Mouse (Mus musculus) limb, embryonic 11.5 days (tissue): Measurements from ENCODE around the gene Cwf19l2. TPM values are rescaled to one million over a fixed set of nuclear protein-coding genes. Genes with fewer than 3 reads are reported as not detected.
"Not testable (repeated sequence)": the region's sequence is repeated elsewhere in the genome, so short reads cannot be mapped to it uniquely, and the experiment has no call there.

Experiments used
- ATAC-seq: fragments of 200-750 bp; cut with Nextera tagmentation; 2 replicates; pipeline ENCODE4 v1.8.0; 2017; ENCODE audit warnings: low read depth; ENCODE audit not compliant: insufficient number of reproducible peaks, low FRiP score, low TSS enrichment
- DNase-seq: peaks from one replicate; pipeline ENCODE4 v3.0.0-alpha.2; 2015; ENCODE audit warnings: low spot score
- H3K27ac ChIP-seq: fragments of 300-500 bp; sonication (generic); replicated peaks from 2 replicates; pipeline ENCODE4 v1.5.1; 2014; ENCODE audit warnings: low read depth, mild to moderate bottlenecking, low read length
- H3K27me3 ChIP-seq: fragments of 300-500 bp; sonication (generic); 2 replicates; pipeline ENCODE4 v1.6.1; 2014; ENCODE audit warnings: mild to moderate bottlenecking, low read length, mixed read lengths; ENCODE audit not compliant: control insufficient read depth, insufficient read depth
- H3K36me3 ChIP-seq: fragments of 300-500 bp; sonication (generic); 2 replicates; pipeline ENCODE4 v1.6.1; 2014; ENCODE audit warnings: mild to moderate bottlenecking, low read length, moderate library complexity, mixed read lengths; ENCODE audit not compliant: control insufficient read depth, insufficient read depth
- H3K4me1 ChIP-seq: fragments of 300-500 bp; sonication (generic); 2 replicates; pipeline ENCODE4 v1.6.1; 2014; ENCODE audit warnings: low read length, mixed read lengths; ENCODE audit not compliant: control insufficient read depth, insufficient read depth
- H3K4me2 ChIP-seq: fragments of 300-500 bp; sonication (generic); 2 replicates; pipeline ENCODE4 v1.6.1; 2014; ENCODE audit warnings: low read depth, mild to moderate bottlenecking, moderate library complexity; ENCODE audit not compliant: severe bottlenecking
- H3K4me3 ChIP-seq: fragments of 300-500 bp; sonication (generic); 2 replicates; pipeline ENCODE4 v1.5.1; 2014; ENCODE audit warnings: low read depth, low read length
- H3K9ac ChIP-seq: fragments of 300-500 bp; sonication (generic); 2 replicates; pipeline ENCODE4 v1.6.1; 2014; ENCODE audit warnings: mild to moderate bottlenecking, low read length
- H3K9me3 ChIP-seq: fragments of 300-500 bp; sonication (generic); 2 replicates; pipeline ENCODE4 v1.6.1; 2016; ENCODE audit warnings: low read length; ENCODE audit not compliant: control insufficient read depth
- WGBS: fragments of 180-500 bp; shearing (Covaris S2); extraction: QIAGEN DNeasy Blood & Tissue Kit; methylation state at CpG from one replicate; pipeline ENCODE4 v1.1.7; 2014; 5-methylcytosine and 5-hydroxymethylcytosine counted together
- polyA plus RNA-seq: library from polyadenylated mRNA; unstranded; fragments of >200 nt; fragmentation: Nextera tagmentation; extraction: Ambion mirVana; gene quantifications from 2 replicates; pipeline ENCODE4 v1.2.1, GENCODE M21; 2014

Cwf19l2 gene
- 17.0 and 18.1 TPM in 2 replicates for polyA plus RNA-seq

GRCm38 (mm10) chr9:3403251-3404208 is at the start of gene Cwf19l2:
Cwf19l2 (plus strand) TSS chr9:3403592.
- Histone ChIP-seq H3K4me2 (peak within 1 kb of the TSS; percentile 55), H3K27me3 (no peaks in the 10 kb centered on the region), H3K4me1 (no peaks in the 10 kb centered on the region), H3K4me3 (peak within 1 kb of the TSS; percentile 57), H3K9ac (peak within 1 kb of the TSS; percentile 67), H3K9me3 (no peaks in the 10 kb centered on the region), H3K27ac (0 out of 2 replicates have a peak within 1 kb of the TSS, but pooled peaks have one; percentile 10), H3K36me3 (no peaks in the 10 kb centered on the region)
- DNase-seq (peak; percentile 82), ATAC-seq (peak; percentile 92)
- under 1% methylated on average over 28 of the region's 28 CpGs for WGBS

GRCm38 (mm10) chr9:3376323-3376722 is 27.1 kb upstream of the Cwf19l2 start:
- not testable (repeated sequence) for ATAC-seq, H3K4me2 ChIP-seq, H3K36me3 ChIP-seq, H3K27me3 ChIP-seq, H3K4me1 ChIP-seq, H3K27ac ChIP-seq, DNase-seq, H3K9ac ChIP-seq, H3K9me3 ChIP-seq, H3K4me3 ChIP-seq
- WGBS = 63% methylated on average over 1 of the region's 1 CpGs

- no peak for ATAC-seq
- Histone ChIP-seq H3K4me1 (no peaks in the 10 kb centered on the region), H3K36me3 (no peaks in the 10 kb centered on the region), H3K27me3 (no peaks in the 10 kb centered on the region), H3K9me3 (no peaks in the 10 kb centered on the region), H3K9ac (peak overlapping the region; percentile 67), H3K4me3 (peak overlapping the region; percentile 57), H3K27ac (no peak overlapping the region), H3K4me2 (peak overlapping the region; percentile 52)
- DNase-seq = peak; percentile 28
- WGBS = 1% methylated on average over 13 of the region's 13 CpGs
Observed at GRCm38 (mm10) chr9:3404372-3404771, 980 bp downstream of the Cwf19l2 start.

- WGBS = 90% methylated on average over 6 of the region's 6 CpGs
- ATAC-seq = not testable (repeated sequence)
Observed at GRCm38 (mm10) chr9:3439555-3440300, 36.3 kb downstream of the Cwf19l2 start.

GRCm38 (mm10) chr9:3471897-3472296 is 68.5 kb downstream of the Cwf19l2 start:
- no peaks in the 10 kb centered on the region for H3K36me3 ChIP-seq
- H3K4me3 ChIP-seq = no peak overlapping the region
- no peaks in the 10 kb centered on the region for H3K9me3 ChIP-seq
- no peak for DNase-seq
- H3K27ac ChIP-seq = no peak overlapping the region
- H3K4me2 ChIP-seq = no peak overlapping the region
- no peaks in the 10 kb centered on the region for H3K27me3 ChIP-seq
- no peaks in the 10 kb centered on the region for H3K4me1 ChIP-seq
- no peak overlapping the region for H3K9ac ChIP-seq
- no peak for ATAC-seq

More at GRCm38 (mm10) chr9:3439555-3440300, 36.3 kb downstream of the Cwf19l2 start:
- DNase-seq, H3K36me3 ChIP-seq, H3K4me3 ChIP-seq, H3K9me3 ChIP-seq, H3K9ac ChIP-seq, H3K4me1 ChIP-seq, H3K27me3 ChIP-seq, H3K27ac ChIP-seq, H3K4me2 ChIP-seq: not testable (repeated sequence)

- H3K36me3 ChIP-seq = no peaks in the 10 kb centered on the region
- DNase-seq (no peak), ATAC-seq (no peak)
- no peaks in the 10 kb centered on the region for H3K27me3 ChIP-seq
- no peak overlapping the region for H3K4me2 ChIP-seq
- 90% methylated on average over 1 of the region's 1 CpGs for WGBS
- no peak overlapping the region for H3K4me3 ChIP-seq
- no peaks in the 10 kb centered on the region for H3K9me3 ChIP-seq
- no peak overlapping the region for H3K27ac ChIP-seq
- no peak overlapping the region for H3K9ac ChIP-seq
- H3K4me1 ChIP-seq = no peaks in the 10 kb centered on the region
Observed at GRCm38 (mm10) chr9:3518645-3519044, 115.3 kb downstream of the Cwf19l2 start.

- ATAC-seq (no peak), DNase-seq (no peak)
- Histone ChIP-seq H3K4me2 (no peak overlapping the region), H3K27ac (no peak overlapping the region), H3K9ac (no peak overlapping the region), H3K27me3 (no peaks in the 10 kb centered on the region), H3K36me3 (no peaks in the 10 kb centered on the region), H3K9me3 (no peaks in the 10 kb centered on the region), H3K4me1 (no peaks in the 10 kb centered on the region), H3K4me3 (no peak overlapping the region)
- 98% methylated on average over 1 of the region's 1 CpGs for WGBS
Observed at GRCm38 (mm10) chr9:3519178-3519577, 115.8 kb downstream of the Cwf19l2 start.

GRCm38 (mm10) chr9:3521031-3521430 is 117.6 kb downstream of the Cwf19l2 start:
- Histone ChIP-seq H3K9me3 (no peaks in the 10 kb centered on the region), H3K4me2 (no peak overlapping the region), H3K4me1 (no peaks in the 10 kb centered on the region), H3K9ac (no peak overlapping the region), H3K27ac (no peak overlapping the region), H3K36me3 (no peaks in the 10 kb centered on the region), H3K4me3 (no peak overlapping the region), H3K27me3 (no peaks in the 10 kb centered on the region)
- 65% methylated on average over 2 of the region's 2 CpGs for WGBS
- DNase-seq (no peak), ATAC-seq (no peak)
